Mouse (Mus musculus): ENCODE results near the gene Snrpa1. TPM values are rescaled to one million over a fixed set of nuclear protein-coding genes. Genes with fewer than 3 reads are reported as not detected.

Snrpa1 gene
- polyA plus RNA-seq (2014; fragmentation: Illumina TruSeq; extraction: RNeasy Lipid Tissue Mini Kit (QIAGEN cat#74804); ENCODE audit: low read depth, low replicate concordance), result 73.8 TPM

DNA sequence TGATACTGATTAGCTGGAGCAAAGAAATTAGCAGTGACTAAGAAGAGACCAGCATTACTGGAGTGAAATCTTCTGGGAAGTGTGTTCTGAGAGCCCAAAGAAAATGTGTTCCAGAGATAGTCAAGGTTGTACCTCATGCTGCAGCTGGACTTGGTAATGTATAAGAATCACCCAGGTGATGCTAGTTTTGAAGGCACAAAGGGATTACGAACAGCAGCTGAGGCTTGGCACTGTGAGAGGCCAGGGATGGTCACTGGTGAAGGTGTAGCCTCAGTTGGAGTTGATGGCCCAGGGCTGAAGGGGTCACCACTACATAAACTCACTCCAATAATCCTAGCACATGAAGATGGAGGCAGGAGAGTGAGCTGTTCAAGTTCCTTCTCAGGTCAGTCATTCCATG lies at the start of gene Snrpa1:
Gene Snrpa1, plus strand, starts transcription at position 301 of the 400 bp plus-strand sequence.

DNA sequence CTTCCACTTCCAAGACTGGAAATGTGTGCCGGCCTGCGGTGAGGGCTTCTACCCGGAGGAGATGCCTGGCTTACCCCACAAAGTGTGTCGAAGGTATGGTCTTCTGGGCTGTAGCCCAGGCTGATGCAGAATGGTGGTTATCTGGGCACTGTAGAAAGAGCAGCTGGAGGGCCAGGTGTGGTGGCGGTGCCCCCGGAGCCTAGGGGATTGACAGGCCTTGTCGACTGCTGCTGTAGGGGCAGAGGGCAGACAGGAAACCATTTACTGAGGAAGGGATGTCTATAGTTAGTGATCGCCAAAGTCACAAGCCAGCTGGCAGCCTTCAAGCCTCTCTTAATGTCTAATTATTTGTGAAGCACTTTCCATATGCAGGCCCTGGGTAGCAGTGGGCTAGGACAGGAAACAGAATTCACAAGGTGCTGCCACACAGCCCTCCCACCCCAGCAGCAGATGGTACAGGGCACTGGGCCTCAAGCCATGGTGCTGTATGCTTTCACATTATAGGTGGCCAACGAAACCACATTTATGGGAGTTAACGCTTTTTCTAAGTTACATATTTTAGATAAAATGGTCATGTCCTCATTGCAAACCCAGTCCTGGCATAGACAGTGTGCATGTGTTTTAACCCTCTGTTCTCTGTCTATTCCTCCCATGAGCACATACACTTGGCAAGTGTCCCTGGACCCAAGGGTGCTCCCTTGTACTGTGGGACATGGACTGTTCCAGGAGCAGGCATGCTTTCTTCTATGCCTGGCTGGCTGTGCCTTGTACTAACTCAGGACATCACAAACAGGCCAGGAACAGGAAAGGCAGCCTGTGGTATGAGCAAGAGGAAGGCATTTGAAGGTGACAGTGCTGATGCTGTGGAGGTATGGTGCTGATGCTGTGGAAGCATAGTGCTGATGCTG lies 15.0 kb upstream of the Snrpa1 start, which contains the start of gene Gm45213:
Gene Gm45213, plus strand, starts transcription at position 51 of the 908 bp plus-strand sequence.

DNA sequence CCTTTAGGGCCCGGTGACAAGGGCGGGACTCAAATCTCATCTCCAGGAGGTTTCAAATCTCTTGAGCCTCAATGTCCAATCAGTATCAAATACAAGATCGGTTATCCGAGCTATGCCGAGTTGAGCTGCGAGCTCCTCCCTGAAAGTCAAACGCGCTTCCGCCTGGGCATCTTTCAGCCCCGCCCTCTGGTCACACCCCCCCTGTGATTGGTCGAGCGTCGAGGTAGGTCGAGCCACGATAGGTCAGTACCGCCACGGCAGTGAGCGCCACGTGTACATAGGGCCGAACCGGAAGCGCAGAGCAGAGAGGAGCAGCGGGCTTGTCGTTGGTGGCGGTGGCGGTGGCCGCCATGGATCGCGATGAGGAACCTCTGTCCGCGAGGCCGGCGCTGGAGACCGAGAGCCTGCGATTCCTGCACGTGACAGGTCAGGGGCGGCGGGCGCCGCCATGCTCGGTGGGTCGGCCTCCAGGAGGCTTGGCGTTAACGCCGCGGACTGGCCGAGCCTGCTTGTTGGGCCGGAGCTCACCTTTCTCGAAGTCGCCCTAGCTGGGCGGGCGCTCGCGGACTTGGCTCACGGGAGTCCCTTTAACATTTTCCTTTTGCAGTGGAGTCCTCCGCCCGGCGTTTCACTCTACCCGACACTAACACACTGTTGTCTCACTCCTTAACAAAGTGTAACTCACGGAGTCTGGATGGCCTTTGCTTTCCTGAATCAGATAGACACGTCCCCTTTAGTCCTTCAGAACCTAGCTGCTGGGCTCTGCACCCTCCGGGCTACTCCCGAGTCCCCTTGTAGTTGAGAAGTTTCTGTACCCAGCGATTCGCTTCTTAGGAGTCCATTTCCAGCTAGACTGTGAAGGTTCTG lies 20.8 kb downstream of the Snrpa1 start, which contains the start of gene Selenos:
Gene Selenos, plus strand, starts transcription at position 286 of the 867 bp plus-strand sequence.

DNA sequence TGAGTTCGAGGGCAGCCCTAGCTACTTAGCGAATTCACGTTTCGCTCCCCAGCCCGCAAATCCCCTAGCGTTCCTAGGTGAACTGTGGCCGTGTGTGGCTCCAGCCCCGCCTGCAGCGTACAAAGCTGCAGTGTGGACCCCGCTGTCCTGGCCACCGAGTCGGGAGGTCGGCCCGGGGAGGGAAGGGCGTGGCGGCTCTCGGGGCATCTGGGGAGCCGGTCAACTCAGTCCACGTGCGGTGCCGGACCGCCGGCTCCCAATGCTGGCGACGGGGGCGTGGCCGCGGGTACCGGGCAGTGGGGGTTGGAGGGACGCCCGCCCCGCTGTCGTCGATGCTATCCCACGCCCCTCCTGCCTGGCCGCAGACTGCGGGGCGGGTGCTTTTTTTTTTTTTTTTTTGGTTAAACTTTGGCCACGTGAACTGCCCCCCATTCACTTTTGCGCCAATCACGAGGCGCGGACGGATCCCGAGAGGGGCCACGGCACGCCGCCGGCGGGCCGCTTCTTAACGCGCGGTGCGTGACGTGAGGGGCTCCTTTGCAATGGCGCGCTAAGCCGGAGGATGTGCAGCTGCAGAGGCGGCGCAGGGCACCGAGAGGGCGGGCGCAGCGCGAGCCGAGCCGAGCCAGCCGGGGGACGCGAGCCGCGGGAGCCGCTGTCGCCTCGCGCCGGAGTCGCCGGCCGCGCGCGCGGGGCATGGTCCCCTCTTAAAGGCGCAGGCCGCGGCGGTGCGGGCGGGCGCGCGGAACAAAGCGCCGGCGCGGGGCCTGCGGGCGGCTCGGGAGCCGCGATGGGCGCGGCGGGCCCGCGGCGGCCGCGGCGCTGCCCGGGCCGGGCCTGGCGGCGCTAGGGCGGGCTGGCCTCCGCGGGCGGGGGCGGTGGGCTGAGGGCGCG lies 50.4 kb downstream of the Snrpa1 start, which contains the start of gene Chsy1:
Gene Chsy1, plus strand, starts transcription at position 555 of the 894 bp plus-strand sequence.

Other genes with a start within 250 kb of the Snrpa1 start
- 1.8 TPM for gene Pcsk6, start 197.3 kb upstream of the Snrpa1 start, polyA plus RNA-seq (2014; fragmentation: Illumina TruSeq; extraction: RNeasy Lipid Tissue Mini Kit (QIAGEN cat#74804); ENCODE audit: low read depth, low replicate concordance)
- not detected for gene Gm45213, start 15.4 kb upstream of the Snrpa1 start, polyA plus RNA-seq (2014; fragmentation: Illumina TruSeq; extraction: RNeasy Lipid Tissue Mini Kit (QIAGEN cat#74804); ENCODE audit: low read depth, low replicate concordance)
- 198 TPM for gene Selenos, start 20.6 kb downstream of the Snrpa1 start, polyA plus RNA-seq (2014; fragmentation: Illumina TruSeq; extraction: RNeasy Lipid Tissue Mini Kit (QIAGEN cat#74804); ENCODE audit: low read depth, low replicate concordance)
- 3.3 TPM for gene Chsy1, start 50.5 kb downstream of the Snrpa1 start, polyA plus RNA-seq (2014; fragmentation: Illumina TruSeq; extraction: RNeasy Lipid Tissue Mini Kit (QIAGEN cat#74804); ENCODE audit: low read depth, low replicate concordance)